Mouse (Mus musculus) midbrain, embryonic 11.5 days (tissue): ENCODE measurements around the gene Snd1. TPM values are rescaled to one million over a fixed set of nuclear protein-coding genes. Genes with fewer than 3 reads are reported as not detected.

ENCODE experiments used
- ATAC-seq: fragments of 200-750 bp; cut with Nextera tagmentation; 2 replicates; pipeline ENCODE4 v1.8.0; 2017; ENCODE audit warnings: moderate TSS enrichment, moderate library complexity; ENCODE audit not compliant: low FRiP score
- DNase-seq: peaks from one replicate; pipeline ENCODE4 v3.0.0; 2015; ENCODE audit warnings: low spot score; ENCODE audit errors: missing footprints
- H3K27ac ChIP-seq: fragments of 300-500 bp; sonication (generic); 2 replicates; pipeline ENCODE4 v1.5.1; 2014; ENCODE audit warnings: low read depth, low read length
- H3K27me3 ChIP-seq: fragments of 300-500 bp; sonication (generic); 2 replicates; pipeline ENCODE4 v1.6.1; 2014; ENCODE audit warnings: mild to moderate bottlenecking, low read length, moderate library complexity, mixed read lengths; ENCODE audit not compliant: control insufficient read depth, insufficient read depth
- H3K36me3 ChIP-seq: fragments of 300-500 bp; sonication (generic); 2 replicates; pipeline ENCODE4 v1.6.1; 2014; ENCODE audit warnings: mild to moderate bottlenecking, low read length, moderate library complexity, mixed read lengths; ENCODE audit not compliant: control insufficient read depth, insufficient read depth
- H3K4me1 ChIP-seq: fragments of 300-500 bp; sonication (generic); 2 replicates; pipeline ENCODE4 v1.6.1; 2014; ENCODE audit warnings: low read length; ENCODE audit not compliant: control insufficient read depth, insufficient read depth
- H3K4me2 ChIP-seq: fragments of 300-500 bp; sonication (generic); 2 replicates; pipeline ENCODE4 v1.6.1; 2014; ENCODE audit warnings: mild to moderate bottlenecking, moderate library complexity
- H3K4me3 ChIP-seq: fragments of 300-500 bp; sonication (generic); 2 replicates; pipeline ENCODE4 v1.5.1; 2014; ENCODE audit warnings: low read depth, low read length
- H3K9ac ChIP-seq: fragments of 300-500 bp; sonication (generic); 2 replicates; pipeline ENCODE4 v1.6.1; 2014; ENCODE audit warnings: low read length
- H3K9me3 ChIP-seq: fragments of 300-500 bp; sonication (generic); 2 replicates; pipeline ENCODE4 v1.6.1; 2016; ENCODE audit warnings: low read length; ENCODE audit not compliant: control insufficient read depth
- WGBS: fragments of 180-500 bp; shearing (Covaris S2); extraction: QIAGEN DNeasy Blood & Tissue Kit; methylation state at CpG from one replicate; pipeline ENCODE4 v1.1.7; 2014; 5-methylcytosine and 5-hydroxymethylcytosine counted together
- polyA plus RNA-seq: library from polyadenylated mRNA; unstranded; fragments of >200 nt; fragmentation: Nextera tagmentation; extraction: Ambion mirVana; gene quantifications from 2 replicates; pipeline ENCODE4 v1.2.1, GENCODE M21; 2014

The Snd1 gene
- polyA plus RNA-seq, 1 experiment from 2014 or later: 88.9 TPM

GRCm38 (mm10) chr6:28872421-28872795, 397.5 kb downstream of the Snd1 start:
- H3K4me3 ChIP-seq: no peak overlapping the region
- WGBS: 88% methylated on average over 3 of the region's 3 CpGs
- DNase-seq: peak; percentile 71
- H3K4me2 ChIP-seq: no peak overlapping the region
- H3K9ac ChIP-seq: no peak overlapping the region
- H3K4me1 ChIP-seq: no peaks in the 10 kb centered on the region; the same call in 1 of the 2 replicates
- ATAC-seq: no peak
- no peaks in the 10 kb centered on the region for H3K36me3 ChIP-seq
- H3K9me3 ChIP-seq: no peaks in the 10 kb centered on the region
- H3K27me3 ChIP-seq: no peaks in the 10 kb centered on the region
- no peak overlapping the region for H3K27ac ChIP-seq

GRCm38 (mm10) chr6:28874053-28874452, 399.1 kb downstream of the Snd1 start:
- H3K4me1 ChIP-seq: peaks cover 11% of the 10 kb centered on the region
- no peaks in the 10 kb centered on the region for H3K36me3 ChIP-seq
- 74% methylated on average over 11 of the region's 11 CpGs for WGBS
- DNase-seq (peak; percentile 64), ATAC-seq (no peak)
- H3K9ac ChIP-seq: no peak overlapping the region
- no peak overlapping the region for H3K4me3 ChIP-seq
- H3K4me2 ChIP-seq: no peak overlapping the region
- no peaks in the 10 kb centered on the region for H3K27me3 ChIP-seq
- H3K27ac ChIP-seq: no peak overlapping the region
- H3K9me3 ChIP-seq: no peaks in the 10 kb centered on the region

- no peak overlapping the region for H3K4me3 ChIP-seq
- peak; percentile 21 for DNase-seq
- H3K9me3 ChIP-seq: no peaks in the 10 kb centered on the region
- H3K4me2 ChIP-seq: no peak overlapping the region
- no peak for ATAC-seq
- no peaks in the 10 kb centered on the region for H3K36me3 ChIP-seq
- no peaks in the 10 kb centered on the region for H3K27me3 ChIP-seq
- H3K27ac ChIP-seq: no peak overlapping the region
- 91% methylated on average over 5 of the region's 5 CpGs for WGBS
- H3K9ac ChIP-seq: no peak overlapping the region
- peaks cover 11% of the 10 kb centered on the region for H3K4me1 ChIP-seq
These were observed 399.8 kb downstream of the Snd1 start for GRCm38 (mm10) chr6:28874759-28875158.

GRCm38 (mm10) chr6:28875333-28875732, 400.4 kb downstream of the Snd1 start:
- no peaks in the 10 kb centered on the region for H3K9me3 ChIP-seq
- no peaks in the 10 kb centered on the region for H3K27me3 ChIP-seq
- H3K27ac ChIP-seq: no peak overlapping the region
- no peak overlapping the region for H3K9ac ChIP-seq
- DNase-seq (peak; percentile 12), ATAC-seq (no peak)
- H3K4me1 ChIP-seq: peaks cover 11% of the 10 kb centered on the region
- no peak overlapping the region for H3K4me3 ChIP-seq
- WGBS: 100% methylated on average over 1 of the region's 1 CpGs
- H3K4me2 ChIP-seq: no peak overlapping the region
- H3K36me3 ChIP-seq: no peaks in the 10 kb centered on the region

DNA sequence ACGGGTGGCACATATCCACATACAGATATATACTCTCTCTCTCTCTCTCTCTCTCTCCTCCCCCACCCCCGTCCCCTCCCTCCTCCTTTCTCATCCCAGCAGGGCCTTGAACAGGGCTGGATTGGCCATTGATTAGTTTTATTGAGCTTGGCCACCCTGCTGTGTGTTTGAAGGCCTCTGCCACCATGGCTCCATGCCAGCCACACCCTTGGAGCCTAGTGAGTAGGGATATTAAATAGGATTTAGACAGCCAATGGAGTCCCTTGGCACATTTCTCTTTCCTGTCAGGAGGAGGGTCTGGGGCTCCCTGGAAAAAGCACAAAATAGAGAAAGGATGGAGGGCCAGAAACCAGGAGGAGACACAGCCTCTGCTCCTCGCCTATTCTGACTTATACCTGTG, 401.6 kb downstream of the Snd1 start:
- WGBS: 34% methylated on average over 3 of the region's 3 CpGs
- Histone ChIP-seq H3K27me3 (no peaks in the 10 kb centered on the region), H3K4me2 (no peak overlapping the region), H3K36me3 (no peaks in the 10 kb centered on the region), H3K9ac (no peak overlapping the region), H3K9me3 (no peaks in the 10 kb centered on the region), H3K27ac (no peak overlapping the region), H3K4me3 (no peak overlapping the region), H3K4me1 (peaks cover 11% of the 10 kb centered on the region)
- DNase-seq: no peak
- ATAC-seq: no peak

DNA sequence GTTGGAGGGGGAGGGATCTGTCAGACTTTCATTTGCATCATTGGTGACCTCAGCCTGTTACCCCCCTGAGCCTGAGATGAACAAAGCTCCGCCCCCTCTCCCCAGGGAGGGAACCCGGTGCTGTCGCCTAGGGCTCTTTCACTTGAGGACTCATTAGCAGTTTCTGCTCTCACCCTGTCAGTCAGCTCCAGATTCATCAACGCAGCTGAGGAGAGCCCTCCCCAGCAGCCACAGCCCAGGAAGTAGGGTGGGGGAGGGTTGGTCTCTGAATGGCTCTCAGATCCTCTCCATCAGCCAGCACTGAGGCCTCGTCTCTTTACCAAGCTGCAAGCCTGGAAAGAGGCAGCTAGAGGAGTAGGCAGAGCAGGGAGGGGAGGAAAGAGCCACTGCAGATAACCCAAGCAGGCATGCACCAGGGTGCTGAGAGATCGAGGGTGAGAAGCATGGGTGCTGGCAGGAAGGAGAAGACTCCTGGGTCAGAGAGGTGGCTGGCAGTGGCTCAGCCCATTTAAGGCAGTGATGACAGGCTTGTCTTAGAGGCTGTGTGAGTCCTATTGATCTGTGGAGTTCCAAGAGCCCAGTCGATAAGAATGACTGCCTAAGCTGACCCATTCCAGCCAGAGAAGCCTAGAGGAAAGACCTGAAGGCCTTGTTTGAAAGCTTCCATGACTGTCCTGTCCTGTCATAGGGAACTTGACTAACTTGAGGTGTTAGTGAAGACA, 403.2 kb downstream of the Snd1 start:
- H3K27ac ChIP-seq: no peak overlapping the region
- H3K9ac ChIP-seq: no peak overlapping the region
- DNase-seq: peak; percentile 80
- ATAC-seq: peak; percentile 85
- no peaks in the 10 kb centered on the region for H3K9me3 ChIP-seq
- H3K4me1 ChIP-seq: peaks cover 11% of the 10 kb centered on the region
- H3K4me3 ChIP-seq: no peak overlapping the region
- 24% methylated on average over 7 of the region's 7 CpGs for WGBS
- H3K36me3 ChIP-seq: no peaks in the 10 kb centered on the region
- H3K27me3 ChIP-seq: no peaks in the 10 kb centered on the region
- no peak overlapping the region for H3K4me2 ChIP-seq

DNA sequence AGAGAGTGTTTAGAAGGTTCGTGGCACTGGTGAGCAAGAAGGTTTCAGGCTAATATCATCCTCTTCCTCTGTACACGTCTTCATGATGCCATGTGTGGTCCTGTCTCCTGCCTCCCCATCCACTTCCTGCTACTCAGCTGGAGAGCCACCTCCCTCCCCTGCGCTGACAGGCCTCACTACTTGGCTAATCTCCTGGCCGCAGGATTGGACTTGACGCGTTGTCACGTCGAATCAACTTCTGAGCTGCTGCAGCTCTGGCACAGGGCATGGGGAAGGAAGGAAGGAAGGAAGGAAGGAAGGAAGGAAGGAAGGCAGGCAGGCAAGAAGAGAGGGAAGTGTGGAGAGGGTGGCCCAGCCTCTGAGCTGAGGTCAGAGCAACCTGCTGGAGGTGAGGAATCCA, 404.4 kb downstream of the Snd1 start:
- ATAC-seq: no peak
- no peak for DNase-seq
- no peaks in the 10 kb centered on the region for H3K27me3 ChIP-seq
- H3K4me2 ChIP-seq: no peak overlapping the region
- WGBS: 65% methylated on average over 8 of the region's 8 CpGs
- H3K9ac ChIP-seq: no peak overlapping the region
- H3K36me3 ChIP-seq: no peaks in the 10 kb centered on the region
- H3K4me1 ChIP-seq: peaks cover 11% of the 10 kb centered on the region
- H3K9me3 ChIP-seq: no peaks in the 10 kb centered on the region
- H3K4me3 ChIP-seq: no peak overlapping the region
- H3K27ac ChIP-seq: no peak overlapping the region

DNA sequence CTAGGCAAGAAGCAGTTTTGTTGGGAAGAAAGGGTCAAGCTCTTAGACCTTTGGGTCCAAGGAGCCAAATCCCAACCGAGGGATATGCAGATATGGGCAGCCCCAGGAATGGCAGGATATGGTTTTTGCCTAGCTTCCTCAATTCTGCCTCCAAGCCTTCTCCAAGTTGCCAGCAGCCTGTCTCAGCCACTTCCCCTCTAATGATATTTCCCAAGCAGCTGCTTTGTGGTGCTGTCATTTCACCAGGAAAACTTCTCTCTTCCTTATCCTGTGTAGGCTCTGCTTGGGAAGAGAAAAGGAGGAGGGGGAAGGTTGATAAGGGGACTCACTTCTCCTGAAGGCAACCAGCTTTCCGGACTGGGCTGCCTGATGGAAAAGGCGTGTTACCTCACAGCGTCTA, 406.0 kb downstream of the Snd1 start:
- H3K9me3 ChIP-seq: no peaks in the 10 kb centered on the region
- H3K9ac ChIP-seq: no peak overlapping the region
- H3K27ac ChIP-seq: no peak overlapping the region
- no peak for DNase-seq
- H3K36me3 ChIP-seq: peaks cover 3% of the 10 kb centered on the region; the same call in 1 of the 2 replicates
- no peak overlapping the region for H3K4me3 ChIP-seq
- H3K27me3 ChIP-seq: no peaks in the 10 kb centered on the region
- no peak for ATAC-seq
- no peak overlapping the region for H3K4me2 ChIP-seq
- H3K4me1 ChIP-seq: peaks cover 11% of the 10 kb centered on the region
- 83% methylated on average over 4 of the region's 4 CpGs for WGBS

- DNase-seq (peak; percentile 14), ATAC-seq (no peak)
- H3K36me3 ChIP-seq: peaks cover 6% of the 10 kb centered on the region; the same call in 1 of the 2 replicates
- H3K4me3 ChIP-seq: no peak overlapping the region
- no peak overlapping the region for H3K4me2 ChIP-seq
- no peaks in the 10 kb centered on the region for H3K9me3 ChIP-seq
- peaks cover under 1% of the 10 kb centered on the region; the same call in 1 of the 2 replicates for H3K4me1 ChIP-seq
- H3K27me3 ChIP-seq: no peaks in the 10 kb centered on the region
- WGBS: 84% methylated on average over 5 of the region's 5 CpGs
- H3K9ac ChIP-seq: no peak overlapping the region
- H3K27ac ChIP-seq: no peak overlapping the region
These were observed 408.6 kb downstream of the Snd1 start for GRCm38 (mm10) chr6:28883518-28883917.
